Mouse (Mus musculus) olfactory bulb, adult 2 months (tissue): ENCODE measurements around the gene Tfr2.

ENCODE experiments used
- CTCF ChIP-seq: fragments of 200-500 bp; IDR thresholded peaks from 2 replicates; pipeline ENCODE4 v1.5.1; 2012; ENCODE audit warnings: low read depth, mild to moderate bottlenecking, low read length, moderate library complexity; ENCODE audit not compliant: insufficient read depth
- POLR2A ChIP-seq: fragments of 200-500 bp; IDR thresholded peaks from 2 replicates; pipeline ENCODE4 v1.6.1; 2012; ENCODE audit warnings: mild to moderate bottlenecking, low read depth, low read length, moderate library complexity; ENCODE audit not compliant: insufficient read depth

DNA sequence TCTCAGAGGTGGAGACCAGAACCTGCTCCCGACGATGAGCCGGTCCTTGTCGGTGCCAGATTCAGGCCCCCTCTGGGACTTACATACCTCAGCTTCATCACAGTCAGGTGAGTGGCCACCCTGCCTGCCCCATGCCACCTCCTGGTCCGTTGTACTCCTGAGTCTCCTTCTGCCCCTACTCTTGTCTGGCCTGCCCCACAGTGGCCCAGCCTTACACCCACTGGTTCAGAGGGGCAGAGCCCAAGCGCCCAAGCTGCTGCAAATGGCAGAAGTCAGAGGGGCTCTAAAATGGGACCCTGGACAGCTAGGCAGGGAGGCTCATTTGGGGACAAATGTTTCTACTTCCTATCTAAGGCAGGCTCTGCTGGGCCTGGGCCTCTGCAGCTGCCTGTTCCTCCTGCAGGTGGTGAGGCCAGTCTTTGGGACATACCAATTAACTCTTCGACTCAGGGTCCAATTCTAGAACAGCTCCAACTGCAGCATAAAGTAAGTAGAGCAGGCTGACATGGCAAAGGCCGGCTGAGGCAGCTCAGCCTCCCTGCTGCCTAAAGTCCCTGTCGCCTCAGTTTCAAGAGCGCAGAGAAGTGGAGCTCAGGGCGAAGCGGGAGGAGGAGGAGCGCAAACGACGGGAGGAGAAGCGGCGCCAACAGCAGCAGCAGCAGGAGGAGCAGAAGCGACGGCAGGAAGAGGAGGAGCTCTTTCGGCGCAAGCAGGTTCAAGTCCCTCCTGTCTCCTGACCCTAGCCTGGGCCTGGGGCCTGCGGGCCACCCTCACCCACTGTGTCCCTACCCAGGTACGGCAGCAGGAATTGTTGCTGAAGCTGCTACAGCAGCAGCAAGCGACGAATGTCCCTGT, 46.0 kb upstream of the Tfr2 start:
- no peak for TF ChIP-seq POLR2A
- no peak for TF ChIP-seq CTCF
